Mouse (Mus musculus): ENCODE results near the gene Slc5a6. TPM values are rescaled to one million over a fixed set of nuclear protein-coding genes. Genes with fewer than 3 reads are reported as not detected.

The Slc5a6 gene
- polyA plus RNA-seq, 1 experiment from 2014 or later, result 10.9 TPM

DNA sequence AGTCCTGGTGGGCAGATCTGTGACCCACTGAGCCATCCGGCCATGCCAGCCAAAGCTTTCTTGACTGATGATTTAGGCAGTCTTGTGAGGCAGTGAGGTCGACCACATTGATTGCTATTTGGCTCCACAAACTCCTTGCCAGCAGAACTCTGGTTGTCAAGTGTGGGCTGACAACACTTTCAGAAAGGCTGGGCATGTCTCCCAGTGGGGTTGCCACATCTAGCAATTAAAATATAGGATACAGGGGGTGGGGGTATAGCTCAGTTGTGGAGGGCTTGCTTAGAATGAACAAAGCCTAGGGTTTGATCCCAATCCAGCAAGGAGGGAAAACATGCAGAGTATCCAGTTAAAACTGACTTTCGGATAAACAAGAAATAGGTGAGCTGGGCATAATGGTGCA lies 54.6 kb downstream of the Slc5a6 start:
- ATAC-seq, result no peak
- Histone ChIP-seq H3K4me2 (no peak overlapping the region), H3K4me3 (no peak overlapping the region), H3K9ac (no peak overlapping the region), H3K9me3 (replicated peaks) (no peaks in the 10 kb centered on the region), H3K27ac (no peak overlapping the region), H3K27me3 (no peaks in the 10 kb centered on the region), H3K36me3 (ENCODE audit: poor library complexity, severe bottlenecking) (no peaks in the 10 kb centered on the region), H3K4me1 (no peaks in the 10 kb centered on the region)
- 63% methylated on average over 3 of the region's 3 CpGs for WGBS

- 83% methylated on average over 5 of the region's 5 CpGs for WGBS
- ATAC-seq, result no peak
- no peaks in the 10 kb centered on the region for H3K27me3 ChIP-seq
- H3K4me2 ChIP-seq, result no peak overlapping the region
- H3K27ac ChIP-seq, result no peak overlapping the region
- H3K4me1 ChIP-seq, result no peaks in the 10 kb centered on the region
- H3K4me3 ChIP-seq, result no peak overlapping the region
- H3K36me3 ChIP-seq (ENCODE audit: poor library complexity, severe bottlenecking), result no peaks in the 10 kb centered on the region
- H3K9ac ChIP-seq, result no peak overlapping the region
- no peaks in the 10 kb centered on the region for H3K9me3 ChIP-seq (replicated peaks)
Observed at GRCm38 (mm10) chr5:30992980-30993676, 55.6 kb downstream of the Slc5a6 start.

Other genes with a start within 250 kb of the Slc5a6 start
- gene Mapre3, start 234.3 kb downstream of the Slc5a6 start, polyA plus RNA-seq (2015; fragmentation: Nextera tagmentation; extraction: Ambion mirVana), result 64.1 and 72.9 TPM in 2 replicates
- gene Tmem214, start 180.9 kb downstream of the Slc5a6 start, polyA plus RNA-seq (2015; fragmentation: Nextera tagmentation; extraction: Ambion mirVana), result 44.0 and 46.8 TPM in 2 replicates
- gene Agbl5, start 160.2 kb downstream of the Slc5a6 start, polyA plus RNA-seq (2015; fragmentation: Nextera tagmentation; extraction: Ambion mirVana), result 22.7 and 25.3 TPM in 2 replicates
- 325 and 333 TPM in 2 replicates for gene Ost4, start 141.1 kb downstream of the Slc5a6 start, polyA plus RNA-seq (2015; fragmentation: Nextera tagmentation; extraction: Ambion mirVana)
- gene Emilin1, start 135.5 kb downstream of the Slc5a6 start, polyA plus RNA-seq (2015; fragmentation: Nextera tagmentation; extraction: Ambion mirVana), result 10.3 and 15.7 TPM in 2 replicates
- 3.3 and 7.6 TPM in 2 replicates for gene Khk, start 127.5 kb downstream of the Slc5a6 start, polyA plus RNA-seq (2015; fragmentation: Nextera tagmentation; extraction: Ambion mirVana)
- 9.2 and 10.1 TPM in 2 replicates for gene Cgref1, start 103.3 kb downstream of the Slc5a6 start, polyA plus RNA-seq (2015; fragmentation: Nextera tagmentation; extraction: Ambion mirVana)
- 126 and 132 TPM in 2 replicates for gene Preb, start 88.6 kb downstream of the Slc5a6 start, polyA plus RNA-seq (2015; fragmentation: Nextera tagmentation; extraction: Ambion mirVana)
- gene Tcf23, start 80.3 kb downstream of the Slc5a6 start, polyA plus RNA-seq (2015; fragmentation: Nextera tagmentation; extraction: Ambion mirVana), result not detected in 2 replicates
- gene Atraid, start 612 bp downstream of the Slc5a6 start, polyA plus RNA-seq (2015; fragmentation: Nextera tagmentation; extraction: Ambion mirVana), result 124 and 130 TPM in 2 replicates
- gene Cad, start 5.9 kb upstream of the Slc5a6 start, polyA plus RNA-seq (2015; fragmentation: Nextera tagmentation; extraction: Ambion mirVana), result 24.2 and 28.6 TPM in 2 replicates
- not detected in 2 replicates for gene Dnajc5g, start 57.4 kb upstream of the Slc5a6 start, polyA plus RNA-seq (2015; fragmentation: Nextera tagmentation; extraction: Ambion mirVana)
- 1.7 and 1.8 TPM in 2 replicates for gene Slc30a3, start 59.3 kb upstream of the Slc5a6 start, polyA plus RNA-seq (2015; fragmentation: Nextera tagmentation; extraction: Ambion mirVana)
- not detected in 2 replicates for gene Trim54, start 67.8 kb upstream of the Slc5a6 start, polyA plus RNA-seq (2015; fragmentation: Nextera tagmentation; extraction: Ambion mirVana)
- not detected in 2 replicates for gene Ucn, start 89.9 kb upstream of the Slc5a6 start, polyA plus RNA-seq (2015; fragmentation: Nextera tagmentation; extraction: Ambion mirVana)
- gene Mpv17, start 105.3 kb upstream of the Slc5a6 start, polyA plus RNA-seq (2015; fragmentation: Nextera tagmentation; extraction: Ambion mirVana), result 56.7 and 57.1 TPM in 2 replicates
- gene Gm29609, start 131.0 kb upstream of the Slc5a6 start, polyA plus RNA-seq (2015; fragmentation: Nextera tagmentation; extraction: Ambion mirVana), result 1.5 and 1.9 TPM in 2 replicates
- gene Gtf3c2, start 131.2 kb upstream of the Slc5a6 start, polyA plus RNA-seq (2015; fragmentation: Nextera tagmentation; extraction: Ambion mirVana), result 76.5 and 86.9 TPM in 2 replicates
- 139 and 145 TPM in 2 replicates for gene Snx17, start 144.3 kb upstream of the Slc5a6 start, polyA plus RNA-seq (2015; fragmentation: Nextera tagmentation; extraction: Ambion mirVana)
- gene Eif2b4, start 144.5 kb upstream of the Slc5a6 start, polyA plus RNA-seq (2015; fragmentation: Nextera tagmentation; extraction: Ambion mirVana), result 75.8 and 77.9 TPM in 2 replicates
- gene Zfp513, start 153.4 kb upstream of the Slc5a6 start, polyA plus RNA-seq (2015; fragmentation: Nextera tagmentation; extraction: Ambion mirVana), result 13.3 and 13.4 TPM in 2 replicates
- gene Ppm1g, start 171.8 kb upstream of the Slc5a6 start, polyA plus RNA-seq (2015; fragmentation: Nextera tagmentation; extraction: Ambion mirVana), result 164 and 176 TPM in 2 replicates
- gene Nrbp1, start 191.9 kb upstream of the Slc5a6 start, polyA plus RNA-seq (2015; fragmentation: Nextera tagmentation; extraction: Ambion mirVana), result 137 and 145 TPM in 2 replicates
- 0.44 TPM in 1 of 2 replicates, not detected in the other for gene Gm9970, start 192.3 kb upstream of the Slc5a6 start, polyA plus RNA-seq (2015; fragmentation: Nextera tagmentation; extraction: Ambion mirVana)
- gene Krtcap3, start 202.8 kb upstream of the Slc5a6 start, polyA plus RNA-seq (2015; fragmentation: Nextera tagmentation; extraction: Ambion mirVana), result 2.3 and 3.6 TPM in 2 replicates
- 29.6 and 38.5 TPM in 2 replicates for gene Ift172, start 242.2 kb upstream of the Slc5a6 start, polyA plus RNA-seq (2015; fragmentation: Nextera tagmentation; extraction: Ambion mirVana)
- gene Fndc4, start 247.2 kb upstream of the Slc5a6 start, polyA plus RNA-seq (2015; fragmentation: Nextera tagmentation; extraction: Ambion mirVana), result 62.1 and 66.7 TPM in 2 replicates
- 0.12 and 0.16 TPM in 2 replicates for gene Gckr, start 248.5 kb upstream of the Slc5a6 start, polyA plus RNA-seq (2015; fragmentation: Nextera tagmentation; extraction: Ambion mirVana)

Measured in forebrain, embryonic 13.5 days (tissue).